Mouse (Mus musculus): ENCODE results near the gene Dock7.
A peak's percentile ranks its signal among the peaks of the same experiment; 100 is the strongest.
"Not testable (repeated sequence)": the region's sequence is repeated elsewhere in the genome, so short reads cannot be mapped to it uniquely, and the experiment has no call there.

Dock7 gene

GRCm38 (mm10) chr4:99005574-99005973 lies 115.1 kb downstream of the Dock7 start:
- peak; percentile 33 for DNase-seq (ENCODE audit: low spot score)

- no peak for DNase-seq (ENCODE audit: low spot score)
Observed at GRCm38 (mm10) chr4:98993491-98993890, 127.2 kb downstream of the Dock7 start.

- DNase-seq (ENCODE audit: low spot score) = no peak
Observed at GRCm38 (mm10) chr4:98984701-98985100, 136.0 kb downstream of the Dock7 start.

GRCm38 (mm10) chr4:98979976-98980375 lies 140.7 kb downstream of the Dock7 start:
- not testable (repeated sequence) for DNase-seq (ENCODE audit: low spot score)

GRCm38 (mm10) chr4:98978693-98979092 lies 142.0 kb downstream of the Dock7 start:
- DNase-seq (ENCODE audit: low spot score) = no peak

GRCm38 (mm10) chr4:98978288-98978687 lies 142.4 kb downstream of the Dock7 start:
- not testable (repeated sequence) for DNase-seq (ENCODE audit: low spot score)

- DNase-seq (ENCODE audit: low spot score) = no peak
Observed at GRCm38 (mm10) chr4:98975741-98976140, 145.0 kb downstream of the Dock7 start.

GRCm38 (mm10) chr4:98969946-98970345 lies 150.8 kb downstream of the Dock7 start:
- DNase-seq (ENCODE audit: low spot score) = no peak

GRCm38 (mm10) chr4:98960243-98960642 lies 160.5 kb downstream of the Dock7 start:
- DNase-seq (ENCODE audit: low spot score) = no peak

- no peak for DNase-seq (ENCODE audit: low spot score)
Observed at GRCm38 (mm10) chr4:98955986-98956385, 164.7 kb downstream of the Dock7 start.

GRCm38 (mm10) chr4:98950563-98950962 lies 170.2 kb downstream of the Dock7 start:
- no peak for DNase-seq (ENCODE audit: low spot score)

GRCm38 (mm10) chr4:98938210-98938609 lies 182.5 kb downstream of the Dock7 start:
- DNase-seq (ENCODE audit: low spot score) = not testable (repeated sequence)

GRCm38 (mm10) chr4:98936036-98936435 lies 184.7 kb downstream of the Dock7 start:
- no peak for DNase-seq (ENCODE audit: low spot score)

GRCm38 (mm10) chr4:98925250-98925781 lies 195.4 kb downstream of the Dock7 start:
- DNase-seq (ENCODE audit: low spot score) = no peak

- DNase-seq (ENCODE audit: low spot score) = no peak
Observed at GRCm38 (mm10) chr4:98924906-98925178, 195.9 kb downstream of the Dock7 start.

GRCm38 (mm10) chr4:98924071-98924905 lies 196.4 kb downstream of the Dock7 start:
- DNase-seq (ENCODE audit: low spot score) = peak; percentile 10

GRCm38 (mm10) chr4:98923568-98924070 lies 197.1 kb downstream of the Dock7 start, which contains the start of gene Usp1:
Gene Usp1 (plus strand): TSS chr4:98923810.
- no peak for DNase-seq (ENCODE audit: low spot score)

- peak; percentile 95 for DNase-seq (ENCODE audit: low spot score)
Observed at GRCm38 (mm10) chr4:98922643-98923567, 197.8 kb downstream of the Dock7 start.

GRCm38 (mm10) chr4:98922061-98922642 lies 198.6 kb downstream of the Dock7 start:
- peak; percentile 7 for DNase-seq (ENCODE audit: low spot score)

GRCm38 (mm10) chr4:98920896-98921295 lies 199.8 kb downstream of the Dock7 start:
- no peak for DNase-seq (ENCODE audit: low spot score)

- no peak for DNase-seq (ENCODE audit: low spot score)
Observed at GRCm38 (mm10) chr4:98918204-98918603, 202.5 kb downstream of the Dock7 start.

- DNase-seq (ENCODE audit: low spot score) = no peak
Observed at GRCm38 (mm10) chr4:98917724-98918123, 203.0 kb downstream of the Dock7 start.

All from MN1 (cell line).